Mouse (Mus musculus): ENCODE data around the gene Stk24. TPM values are rescaled to one million over a fixed set of nuclear protein-coding genes. Genes with fewer than 3 reads are reported as not detected.

Gene Stk24
- total and polyA plus RNA-seq, 2 experiments from 2014 or later, result 15.0 to 18.7 TPM

- no peaks in the 10 kb centered on the region for H3K9me3 ChIP-seq (ENCODE audit: low read length)
- TF ChIP-seq CTCF (IDR thresholded peaks at IDR 0.05; ENCODE audit: low read depth), result no peak
- no peaks in the 10 kb centered on the region for H3K36me3 ChIP-seq (ENCODE audit: insufficient read depth, low read length)
- H3K4me2 ChIP-seq (ENCODE audit: low read depth, low read length), result no peak overlapping the region
- 88% methylated on average over 10 of the region's 10 CpGs for WGBS
- no peak overlapping the region for H3K9ac ChIP-seq (replicated peaks; ENCODE audit: low read length)
- DNase-seq (ENCODE audit: low spot score) (no peak), ATAC-seq (no peak)
- H3K4me1 ChIP-seq (ENCODE audit: insufficient read depth, low read length), result peaks cover 3% of the 10 kb centered on the region
- no peaks in the 10 kb centered on the region for H3K27me3 ChIP-seq (ENCODE audit: insufficient read depth, low read length)
- H3K4me3 ChIP-seq (ENCODE audit: low read length), result no peak overlapping the region
- H3K27ac ChIP-seq, result no peak overlapping the region
Observed at GRCm38 (mm10) chr14:121353648-121354377, 26.0 kb downstream of the Stk24 start.

- Histone ChIP-seq H3K9ac (replicated peaks; ENCODE audit: low read length) (no peak overlapping the region), H3K4me1 (ENCODE audit: insufficient read depth, low read length) (peaks cover 14% of the 10 kb centered on the region), H3K27me3 (ENCODE audit: insufficient read depth, low read length) (no peaks in the 10 kb centered on the region), H3K9me3 (ENCODE audit: low read length) (no peaks in the 10 kb centered on the region), H3K36me3 (ENCODE audit: insufficient read depth, low read length) (no peaks in the 10 kb centered on the region), H3K4me3 (ENCODE audit: low read length) (no peak overlapping the region), H3K4me2 (ENCODE audit: low read depth, low read length) (no peak overlapping the region), H3K27ac (no peak overlapping the region)
- no peak for TF ChIP-seq CTCF (IDR thresholded peaks at IDR 0.05; ENCODE audit: low read depth)
- ATAC-seq (no peak), DNase-seq (ENCODE audit: low spot score) (no peak)
- WGBS, result 88% methylated on average over 6 of the region's 6 CpGs
Observed at GRCm38 (mm10) chr14:121352744-121353143, 27.1 kb downstream of the Stk24 start.

- Histone ChIP-seq H3K4me2 (ENCODE audit: low read depth, low read length) (no peak overlapping the region), H3K4me1 (ENCODE audit: insufficient read depth, low read length) (peaks cover 20% of the 10 kb centered on the region), H3K9ac (replicated peaks; ENCODE audit: low read length) (no peak overlapping the region), H3K4me3 (ENCODE audit: low read length) (no peak overlapping the region), H3K36me3 (ENCODE audit: insufficient read depth, low read length) (no peaks in the 10 kb centered on the region), H3K27me3 (ENCODE audit: insufficient read depth, low read length) (no peaks in the 10 kb centered on the region), H3K27ac (no peak overlapping the region), H3K9me3 (ENCODE audit: low read length) (no peaks in the 10 kb centered on the region)
- ATAC-seq (no peak), DNase-seq (ENCODE audit: low spot score) (no peak)
- TF ChIP-seq CTCF (IDR thresholded peaks at IDR 0.05; ENCODE audit: low read depth), result no peak
- 80% methylated on average over 4 of the region's 4 CpGs for WGBS
Observed at GRCm38 (mm10) chr14:121351737-121352136, 28.1 kb downstream of the Stk24 start.

- no peak for ATAC-seq
- Histone ChIP-seq H3K9ac (replicated peaks; ENCODE audit: low read length) (no peak overlapping the region), H3K9me3 (ENCODE audit: low read length) (no peaks in the 10 kb centered on the region), H3K4me3 (ENCODE audit: low read length) (no peak overlapping the region), H3K27ac (no peak overlapping the region), H3K4me2 (ENCODE audit: low read depth, low read length) (no peak overlapping the region), H3K4me1 (ENCODE audit: insufficient read depth, low read length) (peaks cover 22% of the 10 kb centered on the region), H3K36me3 (ENCODE audit: insufficient read depth, low read length) (no peaks in the 10 kb centered on the region), H3K27me3 (ENCODE audit: insufficient read depth, low read length) (no peaks in the 10 kb centered on the region)
- WGBS, result 63% methylated on average over 8 of the region's 8 CpGs
- no peak for TF ChIP-seq CTCF (IDR thresholded peaks at IDR 0.05; ENCODE audit: low read depth)
- DNase-seq (ENCODE audit: low spot score), result no peak
Observed at GRCm38 (mm10) chr14:121350011-121350410, 29.8 kb downstream of the Stk24 start.

GRCm38 (mm10) chr14:121349291-121349690, 30.5 kb downstream of the Stk24 start:
- no peaks in the 10 kb centered on the region for H3K36me3 ChIP-seq (ENCODE audit: insufficient read depth, low read length)
- peaks cover 22% of the 10 kb centered on the region for H3K4me1 ChIP-seq (ENCODE audit: insufficient read depth, low read length)
- DNase-seq (ENCODE audit: low spot score) (no peak), ATAC-seq (no peak)
- H3K9me3 ChIP-seq (ENCODE audit: low read length), result no peaks in the 10 kb centered on the region
- H3K4me2 ChIP-seq (ENCODE audit: low read depth, low read length), result no peak overlapping the region
- no peak overlapping the region for H3K9ac ChIP-seq (replicated peaks; ENCODE audit: low read length)
- 80% methylated on average over 5 of the region's 5 CpGs for WGBS
- no peak overlapping the region for H3K4me3 ChIP-seq (ENCODE audit: low read length)
- H3K27ac ChIP-seq, result no peak overlapping the region
- no peaks in the 10 kb centered on the region for H3K27me3 ChIP-seq (ENCODE audit: insufficient read depth, low read length)
- no peak for TF ChIP-seq CTCF (IDR thresholded peaks at IDR 0.05; ENCODE audit: low read depth)

- WGBS, result 38% methylated on average over 8 of the region's 8 CpGs
- DNase-seq (ENCODE audit: low spot score) (peak; percentile 75), ATAC-seq (peak; percentile 70)
- H3K36me3 ChIP-seq (ENCODE audit: insufficient read depth, low read length), result no peaks in the 10 kb centered on the region
- no peaks in the 10 kb centered on the region for H3K27me3 ChIP-seq (ENCODE audit: insufficient read depth, low read length)
- no peak overlapping the region for H3K9ac ChIP-seq (replicated peaks; ENCODE audit: low read length)
- no peaks in the 10 kb centered on the region for H3K9me3 ChIP-seq (ENCODE audit: low read length)
- no peak overlapping the region for H3K27ac ChIP-seq
- H3K4me1 ChIP-seq (ENCODE audit: insufficient read depth, low read length), result peaks cover 22% of the 10 kb centered on the region
- no peak for TF ChIP-seq CTCF (IDR thresholded peaks at IDR 0.05; ENCODE audit: low read depth)
- H3K4me2 ChIP-seq (ENCODE audit: low read depth, low read length), result no peak overlapping the region
- no peak overlapping the region for H3K4me3 ChIP-seq (ENCODE audit: low read length)
Observed at GRCm38 (mm10) chr14:121348256-121348655, 31.6 kb downstream of the Stk24 start.

- Histone ChIP-seq H3K27ac (no peak overlapping the region), H3K9me3 (ENCODE audit: low read length) (no peaks in the 10 kb centered on the region), H3K9ac (replicated peaks; ENCODE audit: low read length) (no peak overlapping the region), H3K4me3 (ENCODE audit: low read length) (no peak overlapping the region), H3K27me3 (ENCODE audit: insufficient read depth, low read length) (no peaks in the 10 kb centered on the region), H3K4me1 (ENCODE audit: insufficient read depth, low read length) (peaks cover 22% of the 10 kb centered on the region), H3K4me2 (ENCODE audit: low read depth, low read length) (no peak overlapping the region), H3K36me3 (ENCODE audit: insufficient read depth, low read length) (no peaks in the 10 kb centered on the region)
- WGBS, result 90% methylated on average over 10 of the region's 10 CpGs
- no peak for ATAC-seq
- DNase-seq (ENCODE audit: low spot score), result no peak
- TF ChIP-seq CTCF (IDR thresholded peaks at IDR 0.05; ENCODE audit: low read depth), result no peak
Observed at GRCm38 (mm10) chr14:121347134-121347533, 32.7 kb downstream of the Stk24 start.

All from hindbrain, postnatal 0 days (tissue).